Mouse (Mus musculus) spleen, embryonic (tissue): ENCODE data around the gene Ubiad1.

Experiments
- CTCF ChIA-PET: fragments of 350-600 bp; sonication (Branson Sonifier 250); formaldehyde crosslinking; loops from one replicate; lab custom pipeline; 2022; lab: Charles Lee

Gene Ubiad1

DNA sequence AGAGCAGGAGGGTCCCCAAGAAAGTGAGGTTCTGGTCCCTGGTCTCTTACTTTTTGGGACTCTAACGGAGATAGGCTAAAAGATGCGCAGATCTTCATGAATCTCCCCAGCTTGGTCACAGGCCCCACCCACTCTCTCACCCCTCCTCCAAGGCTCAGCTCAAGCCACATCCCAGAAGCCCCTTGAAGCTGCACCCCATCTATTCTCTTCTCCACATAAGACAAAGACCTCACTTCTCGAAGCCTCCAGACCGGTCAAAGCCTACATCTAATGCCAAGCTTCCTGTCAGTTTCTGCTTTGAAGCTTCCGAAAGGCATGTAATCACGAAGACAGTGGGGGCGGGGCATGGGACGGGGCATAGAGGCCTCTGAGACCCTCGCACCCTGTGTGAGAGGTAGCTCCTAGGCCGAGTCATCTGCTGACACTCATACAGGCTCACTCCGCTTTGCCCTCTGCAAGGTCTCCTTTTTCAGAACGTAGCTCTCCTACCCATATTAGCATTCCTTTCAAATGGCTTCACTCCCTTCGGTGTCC, 39.2 kb downstream of the Ubiad1 start:
- CTCF ChIA-PET: no interaction called here

DNA sequence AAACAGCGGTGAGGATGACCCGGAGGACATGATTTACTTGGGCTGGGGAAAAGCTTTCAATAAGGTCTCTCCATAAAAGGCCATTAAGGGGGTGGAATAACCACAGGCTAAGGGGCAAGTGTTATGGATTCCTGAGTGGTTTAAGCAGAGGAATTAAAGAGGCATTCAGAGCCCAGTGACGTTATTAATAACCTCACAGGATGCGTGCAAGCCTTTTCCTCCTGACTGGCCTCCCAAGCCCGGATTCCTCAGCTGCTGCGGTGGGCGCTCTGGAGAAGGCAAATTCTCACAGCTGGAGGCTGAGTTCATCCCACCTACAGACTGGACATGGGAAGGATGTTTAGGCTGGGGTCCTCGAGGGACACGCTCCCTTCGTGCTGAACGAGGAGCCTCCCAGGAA, 39.8 kb downstream of the Ubiad1 start:
- CTCF ChIA-PET: no interaction called here

- CTCF ChIA-PET: no interaction called here
These were observed 41.2 kb downstream of the Ubiad1 start for GRCm38 (mm10) chr4:148403402-148403801.

- CTCF ChIA-PET: no interaction called here
These were observed 45.0 kb downstream of the Ubiad1 start for GRCm38 (mm10) chr4:148399437-148400094.

GRCm38 (mm10) chr4:148397531-148398287, 46.9 kb downstream of the Ubiad1 start:
- CTCF ChIA-PET: no interaction called here

- CTCF ChIA-PET: no interaction called here
These were observed 47.5 kb downstream of the Ubiad1 start for GRCm38 (mm10) chr4:148397113-148397512.

- CTCF ChIA-PET: no interaction called here
These were observed 48.7 kb downstream of the Ubiad1 start for GRCm38 (mm10) chr4:148395875-148396274.

DNA sequence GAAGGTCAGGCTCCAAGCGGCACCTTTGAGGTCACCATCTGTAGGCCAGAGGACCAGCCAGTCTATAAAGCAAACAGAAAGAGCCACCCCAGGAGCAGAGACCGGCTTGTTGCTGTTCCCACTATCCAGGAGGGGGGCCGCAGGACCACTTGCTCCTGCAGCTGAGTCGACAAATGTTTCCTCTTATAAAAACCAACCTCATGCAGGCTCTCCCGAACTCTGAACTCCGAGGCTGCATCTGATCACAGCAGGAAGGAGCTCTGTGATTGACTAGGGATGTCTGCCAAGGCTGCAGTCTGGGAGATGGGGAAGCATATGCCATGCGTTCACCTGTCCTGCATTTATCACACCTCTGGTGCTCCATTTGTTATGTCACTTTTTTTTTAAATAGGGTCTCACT, 49.4 kb downstream of the Ubiad1 start:
- CTCF ChIA-PET: no interaction called here

DNA sequence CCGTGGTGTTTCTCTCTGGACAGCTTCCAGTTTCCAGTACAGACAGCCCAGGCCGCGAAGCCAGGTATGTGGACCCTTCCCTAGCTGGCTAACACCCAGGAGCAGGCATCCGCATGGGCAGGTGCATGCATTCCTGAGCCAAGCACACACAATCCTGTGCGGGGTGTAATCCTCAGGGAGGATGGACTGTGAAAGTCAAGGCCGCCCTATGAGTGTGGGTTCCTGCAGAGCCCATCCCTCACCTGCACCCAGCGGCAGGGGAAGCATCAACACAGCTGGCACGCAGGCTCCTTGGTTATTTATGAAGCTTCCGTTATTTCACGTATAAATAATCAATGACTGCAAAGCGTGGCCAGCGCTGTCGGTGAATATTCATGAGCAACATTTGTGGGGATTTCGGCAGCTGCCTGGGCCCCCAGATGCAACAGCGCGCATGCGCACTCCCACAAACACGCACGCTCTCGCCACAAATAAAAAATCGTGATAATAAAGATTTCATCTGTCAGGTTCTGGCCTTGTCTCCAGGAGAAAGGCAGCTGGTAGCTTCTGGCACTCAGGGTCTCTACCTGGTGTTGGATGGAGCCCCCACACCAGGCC, 52.8 kb downstream of the Ubiad1 start:
- CTCF ChIA-PET: no interaction called here

GRCm38 (mm10) chr4:148389635-148390034, 54.9 kb downstream of the Ubiad1 start:
- CTCF ChIA-PET: no interaction called here

DNA sequence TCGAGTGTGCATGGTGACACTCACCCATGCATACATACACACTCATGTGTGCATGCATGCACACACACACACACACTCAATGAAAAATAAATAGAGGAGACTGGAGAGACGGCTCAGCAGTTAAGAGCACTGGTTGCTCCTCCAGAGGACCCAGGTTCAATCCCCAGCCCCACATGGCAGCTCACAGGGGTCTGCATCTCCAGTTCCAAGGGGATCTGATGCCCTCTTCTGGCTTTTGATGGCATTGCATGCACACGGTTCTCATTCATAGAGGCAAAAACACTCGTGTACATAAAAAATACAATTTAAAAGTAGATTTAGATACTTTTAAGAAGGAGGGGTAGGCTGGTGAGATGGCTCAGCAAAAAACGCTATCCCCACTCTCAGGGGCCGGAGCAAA, 55.5 kb downstream of the Ubiad1 start:
- CTCF ChIA-PET: no interaction called here

DNA sequence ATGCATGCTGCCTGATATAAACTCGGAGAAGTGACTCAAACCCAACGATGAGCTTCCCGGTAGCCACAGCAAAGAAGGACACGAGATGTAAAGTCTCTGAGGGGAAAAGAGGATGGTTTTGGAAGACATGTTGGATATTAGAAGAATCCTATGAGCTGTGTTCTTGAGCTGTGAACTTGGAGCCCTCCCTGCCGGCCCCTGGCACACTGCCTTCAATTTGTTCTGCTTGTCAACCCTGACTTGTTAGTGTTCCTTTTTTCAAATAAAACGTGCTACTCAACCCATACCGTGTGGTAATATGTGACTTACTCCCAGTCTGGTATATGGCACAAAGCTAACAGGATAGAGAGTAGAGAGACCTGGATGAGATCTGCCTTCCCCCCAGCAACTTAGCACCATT, 59.3 kb downstream of the Ubiad1 start:
- CTCF ChIA-PET: no interaction called here
